Mouse (Mus musculus) layer of hippocampus, adult 8-10 months (tissue): Measurements from ENCODE around the gene Wfdc15b. TPM values are rescaled to one million over a fixed set of nuclear protein-coding genes. Genes with fewer than 3 reads are reported as not detected.

Experiments
- DNase-seq, 2 experiments: peaks; one replicate each; pipeline ENCODE4 v3.0.0; 2022; ENCODE audit warnings: low spot score in 2 of 2
- total RNA-seq, 4 experiments: library from RNA; stranded (reverse); gene quantifications; 2 replicates each; pipeline ENCODE4 v1.2.4; 2022

Wfdc15b gene
- total RNA-seq, 4 experiments from 2014 or later: not detected

GRCm38 (mm10) chr2:164180124-164180523 lies 41.3 kb downstream of the Wfdc15b start:
- peak in 1 of 2 experiments; percentile 22 for DNase-seq

- no peak for DNase-seq
Measured at GRCm38 (mm10) chr2:164177831-164178230, 43.6 kb downstream of the Wfdc15b start.

GRCm38 (mm10) chr2:164175850-164176249 lies 45.6 kb downstream of the Wfdc15b start:
- no peak for DNase-seq

- peak; percentile 73 for DNase-seq
Measured at GRCm38 (mm10) chr2:164174649-164175395, 46.6 kb downstream of the Wfdc15b start.

- no peak for DNase-seq
Measured at GRCm38 (mm10) chr2:164173394-164173793, 48.1 kb downstream of the Wfdc15b start.

- no peak for DNase-seq
Measured at GRCm38 (mm10) chr2:164170902-164171301, 50.6 kb downstream of the Wfdc15b start, which contains the start of gene Kcns1. TSS of gene Kcns1 (minus strand) at chr2:164171113.

GRCm38 (mm10) chr2:164170326-164170725 lies 51.1 kb downstream of the Wfdc15b start:
- no peak for DNase-seq

GRCm38 (mm10) chr2:164168571-164168946 lies 52.9 kb downstream of the Wfdc15b start:
- peak in 1 of 2 experiments; percentile 26 for DNase-seq

GRCm38 (mm10) chr2:164167752-164168570 lies 53.5 kb downstream of the Wfdc15b start:
- DNase-seq: no peak

- DNase-seq: no peak
Measured at GRCm38 (mm10) chr2:164164941-164165340, 56.5 kb downstream of the Wfdc15b start.

Other genes starting within 250 kb of the Wfdc15b start
- 100 to 1,000 TPM; 458 to 531 (median 484) TPM for gene Ywhab, start 226.7 kb downstream of the Wfdc15b start, total RNA-seq
- gene Pabpc1l, start 196.2 kb downstream of the Wfdc15b start, total RNA-seq: 1 to 10 TPM in 1 of 4 experiments, under 1 TPM in 3; 0.45 to 1.5 (median 0.87) TPM
- 10 to 100 TPM; 41.1 to 55.7 (median 46.3) TPM for gene Stk4, start 151.3 kb downstream of the Wfdc15b start, total RNA-seq
- gene Tomm34, start 150.5 kb downstream of the Wfdc15b start, total RNA-seq: 100 to 1,000 TPM; 108 to 114 (median 109) TPM
- gene Kcns1, start 50.5 kb downstream of the Wfdc15b start, total RNA-seq: 1 to 10 TPM; 5.3 to 7.8 (median 6.2) TPM
- not detected for gene Wfdc5, start 38.9 kb downstream of the Wfdc15b start, total RNA-seq
- gene Wfdc12, start 31.1 kb downstream of the Wfdc15b start, total RNA-seq: not detected
- not detected for gene Wfdc15a, start 21.5 kb downstream of the Wfdc15b start, total RNA-seq
- not detected for gene Svs2, start 16.8 kb upstream of the Wfdc15b start, total RNA-seq
- not detected for gene Svs3b, start 35.0 kb upstream of the Wfdc15b start, total RNA-seq
- not detected for gene Svs4, start 56.8 kb upstream of the Wfdc15b start, total RNA-seq
- gene Svs3a, start 67.6 kb upstream of the Wfdc15b start, total RNA-seq: not detected
- gene Svs6, start 95.1 kb upstream of the Wfdc15b start, total RNA-seq: not detected
- gene Svs5, start 111.1 kb upstream of the Wfdc15b start, total RNA-seq: not detected
- gene Slpi, start 167.4 kb upstream of the Wfdc15b start, total RNA-seq: 1 to 10 TPM in 3 of 4 experiments, not detected in 1; 1.2 to 1.5 (median 1.2) TPM
- gene Rbpjl, start 181.5 kb upstream of the Wfdc15b start, total RNA-seq: under 1 TPM; 0.34 to 0.67 (median 0.42) TPM
- 10 to 100 TPM; 11.1 to 12.6 (median 11.9) TPM for gene Matn4, start 183.5 kb upstream of the Wfdc15b start, total RNA-seq
- gene Sdc4, start 222.2 kb upstream of the Wfdc15b start, total RNA-seq: 100 to 1,000 TPM; 109 to 165 (median 131) TPM
- 10 to 100 TPM; 40.4 to 45.8 (median 44.8) TPM for gene Sys1, start 235.3 kb upstream of the Wfdc15b start, total RNA-seq
- 10 to 100 TPM in 1 of 4 experiments, 1 to 10 TPM in 2, not detected in 1; 8.4 to 15.8 (median 9.9) TPM for gene Gm20458, start 239.3 kb upstream of the Wfdc15b start, total RNA-seq